Mouse (Mus musculus) heart, adult 2 months (tissue): Measurements from ENCODE around the gene Hoxb4. TPM values are rescaled to one million over a fixed set of nuclear protein-coding genes. Genes with fewer than 3 reads are reported as not detected.

Experiments
- DNase-seq, 2 experiments: peaks; one replicate each; pipeline ENCODE4 v3.0.0; 2021
- H3K27ac ChIP-seq: fragments of 200-600 bp; 2 replicates; pipeline ENCODE4 v1.8.1; 2022
- H3K27me3 ChIP-seq: fragments of 200-500 bp; 2 replicates; pipeline ENCODE4 v1.6.1; 2012; ENCODE audit warnings: mild to moderate bottlenecking, low read length, inconsistent platforms, mixed read lengths; ENCODE audit not compliant: control insufficient read depth, insufficient read depth
- H3K36me3 ChIP-seq: fragments of 200-500 bp; 2 replicates; pipeline ENCODE4 v1.6.1; 2012; ENCODE audit warnings: low read length, inconsistent platforms; ENCODE audit not compliant: control insufficient read depth, insufficient read depth
- H3K4me1 ChIP-seq: fragments of 200-500 bp; 2 replicates; pipeline ENCODE4 v1.6.1; 2011; ENCODE audit warnings: low read length; ENCODE audit not compliant: control insufficient read depth, insufficient read depth
- H3K4me3 ChIP-seq: fragments of 200-600 bp; 2 replicates; pipeline ENCODE4 v1.8.1; 2022
- H3K79me2 ChIP-seq: fragments of 200-500 bp; replicated peaks from 2 replicates; pipeline ENCODE4 v1.6.1; 2012; ENCODE audit warnings: mild to moderate bottlenecking, inconsistent platforms, low read length, moderate library complexity, mixed read lengths; ENCODE audit not compliant: control insufficient read depth, insufficient read depth
- H3K9ac ChIP-seq: fragments of 200-500 bp; 2 replicates; pipeline ENCODE4 v1.6.1; 2012; ENCODE audit warnings: low read depth, mild to moderate bottlenecking, control low read depth, inconsistent platforms, low read length, mixed read lengths
- CTCF ChIP-seq: fragments of 200-600 bp; IDR thresholded peaks from 2 replicates; pipeline ENCODE4 v1.8.1; 2022; ENCODE audit warnings: antibody characterized with exemption, mild to moderate bottlenecking, moderate library complexity
- EP300 ChIP-seq: fragments of 200-500 bp; IDR thresholded peaks from 2 replicates; pipeline ENCODE4 v1.6.1; 2011; ENCODE audit warnings: low read depth, low read length, control low read depth; ENCODE audit not compliant: insufficient read depth
- POLR2A ChIP-seq: fragments of 200-500 bp; IDR thresholded peaks from 2 replicates; pipeline ENCODE4 v1.6.1; 2011; ENCODE audit warnings: mild to moderate bottlenecking, low read depth, low read length, control low read depth; ENCODE audit not compliant: insufficient read depth
- WGBS: fragments of 180-500 bp; shearing (Covaris S2); methylation state at CpG from one replicate; pipeline ENCODE4 v1.1.7; 2018; 5-methylcytosine and 5-hydroxymethylcytosine counted together
- intact Hi-C: fragments of 180-260 bp; cut with DNase I; formaldehyde crosslinking; loops from one replicate; pipeline ENCODE4 v1.15.1; 2025
- polyA plus RNA-seq: library from polyadenylated mRNA; depleted of rRNA; stranded (reverse); fragments of >200 nt; gene quantifications from 2 replicates; pipeline ENCODE4 v1.2.3, GENCODE M21; 2012
- total RNA-seq, 2 experiments: library from RNA; stranded (reverse); gene quantifications; 2 replicates each; pipeline ENCODE4 v1.2.3; 2021

Gene Hoxb4
- total and polyA plus RNA-seq, 3 experiments: 0.63 to 1.1 (median 0.75) TPM

DNA sequence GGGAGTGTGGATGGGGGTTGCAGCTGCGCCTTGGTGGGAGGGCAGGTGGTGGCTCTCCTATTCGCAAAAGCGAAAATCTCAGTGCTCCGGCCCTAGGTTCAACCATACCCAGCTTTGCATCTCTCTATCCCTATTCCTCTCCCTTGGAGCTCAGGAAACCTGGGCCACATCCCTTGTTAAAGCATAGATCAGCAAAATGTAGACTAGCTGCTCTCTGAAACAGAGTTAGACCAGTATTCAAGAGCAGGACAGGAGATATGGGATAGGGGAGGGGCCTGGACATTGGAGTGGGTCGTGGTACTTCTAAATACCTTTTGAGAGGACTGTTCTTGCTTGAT lies 2.8 kb upstream of the Hoxb4 start:
- DNase-seq: no peak
- no peaks in the 10 kb centered on the region for H3K4me1 ChIP-seq
- peak overlapping the region; percentile 39 for H3K4me3 ChIP-seq
- no peak for TF ChIP-seq CTCF
- no peaks in the 10 kb centered on the region for H3K79me2 ChIP-seq
- no peak overlapping the region for H3K9ac ChIP-seq
- H3K27me3 ChIP-seq: peaks cover 15% of the 10 kb centered on the region
- intact Hi-C loops: loop anchor here (2.0 kb wide), 1 partner anchor 37 kb away; no protein-coding TSS in a partner anchor
- peak overlapping the region; percentile 69 for H3K27ac ChIP-seq
- H3K36me3 ChIP-seq: no peaks in the 10 kb centered on the region
- 19% methylated on average over 5 of the region's 5 CpGs for WGBS

DNA sequence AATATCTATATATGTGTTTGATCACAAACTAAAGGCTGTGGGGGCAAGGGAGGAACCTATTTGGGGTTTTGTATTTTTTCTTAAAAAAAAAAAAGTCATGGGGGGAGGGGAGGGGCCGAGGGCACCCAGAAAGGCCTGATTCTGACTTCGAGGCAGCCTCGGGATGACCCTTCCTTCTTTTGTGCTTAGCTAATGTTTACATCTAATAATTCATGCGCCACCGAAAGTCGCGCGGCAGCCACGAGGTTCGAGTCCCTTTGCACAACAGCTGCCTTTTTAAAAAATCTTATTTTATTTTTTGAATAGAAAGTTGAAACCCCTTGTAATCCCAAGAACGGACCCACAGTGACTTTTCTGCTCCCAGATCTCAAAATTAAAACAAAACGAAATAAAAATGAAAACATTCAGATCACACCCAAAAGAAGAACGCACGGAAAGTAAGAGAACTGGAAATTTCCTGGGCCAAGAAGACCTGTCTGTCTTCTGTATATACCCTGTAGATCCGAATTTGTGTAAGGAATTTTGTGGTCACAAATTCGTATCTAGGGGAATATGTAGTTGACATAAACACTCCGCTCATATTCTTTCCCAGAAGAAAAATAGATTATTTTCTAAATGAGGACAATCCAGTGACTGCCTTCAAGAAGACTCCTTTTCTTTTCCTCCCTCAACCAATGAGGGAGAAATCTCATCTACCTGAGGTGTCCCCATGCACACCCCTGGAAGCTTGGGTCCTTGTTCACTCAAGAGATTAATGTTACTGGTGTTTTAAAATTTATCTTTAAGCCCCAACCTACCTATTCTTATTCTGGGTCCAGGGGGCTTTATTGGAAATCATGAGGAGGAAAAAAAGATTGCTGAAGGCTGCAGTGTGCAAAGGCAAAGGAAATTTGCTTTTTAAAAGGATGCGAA lies 1.1 kb upstream of the Hoxb4 start:
- H3K4me1 ChIP-seq: no peaks in the 10 kb centered on the region
- H3K79me2 ChIP-seq: no peaks in the 10 kb centered on the region
- intact Hi-C loops: no loop called here
- TF ChIP-seq CTCF (no peak), POLR2A (no peak), EP300 (no peak)
- 22% methylated on average over 18 of the region's 18 CpGs for WGBS
- DNase-seq: no peak
- H3K27ac ChIP-seq: no peak overlapping the region
- H3K36me3 ChIP-seq: no peaks in the 10 kb centered on the region
- H3K27me3 ChIP-seq: peaks cover 15% of the 10 kb centered on the region
- no peak overlapping the region for H3K9ac ChIP-seq
- H3K4me3 ChIP-seq: no peak overlapping the region

DNA sequence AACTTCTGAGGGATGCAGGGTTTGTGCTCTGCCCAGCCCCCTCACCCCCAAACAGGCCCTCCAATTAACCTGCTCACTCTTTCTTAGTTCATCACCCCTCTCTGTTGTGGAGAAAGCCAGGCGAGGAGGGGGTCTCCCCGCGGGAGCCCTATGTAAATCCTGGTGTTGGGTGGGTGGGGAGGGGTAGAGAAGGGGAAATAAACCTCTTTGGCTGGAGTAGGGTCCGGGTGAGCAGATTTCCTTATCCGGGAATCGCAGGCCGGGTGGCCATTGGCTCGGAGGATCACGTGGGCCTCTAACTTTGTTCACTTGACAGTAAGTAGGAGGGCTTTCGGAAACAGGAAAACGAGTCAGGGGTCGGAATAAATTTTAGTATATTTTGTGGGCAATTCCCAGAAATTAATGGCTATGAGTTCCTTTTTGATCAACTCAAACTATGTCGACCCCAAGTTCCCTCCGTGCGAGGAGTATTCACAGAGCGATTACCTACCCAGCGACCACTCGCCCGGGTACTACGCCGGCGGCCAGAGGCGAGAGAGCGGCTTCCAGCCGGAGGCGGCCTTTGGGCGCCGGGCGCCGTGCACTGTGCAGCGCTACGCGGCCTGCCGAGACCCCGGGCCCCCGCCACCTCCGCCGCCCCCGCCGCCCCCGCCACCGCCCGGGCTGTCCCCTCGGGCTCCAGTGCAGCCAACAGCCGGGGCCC lies 452 bp downstream of the Hoxb4 start:
- DNase-seq: peak; percentile 56 to 73
- 2% methylated on average over 40 of the region's 45 CpGs for WGBS
- intact Hi-C loops: no loop called here

DNA sequence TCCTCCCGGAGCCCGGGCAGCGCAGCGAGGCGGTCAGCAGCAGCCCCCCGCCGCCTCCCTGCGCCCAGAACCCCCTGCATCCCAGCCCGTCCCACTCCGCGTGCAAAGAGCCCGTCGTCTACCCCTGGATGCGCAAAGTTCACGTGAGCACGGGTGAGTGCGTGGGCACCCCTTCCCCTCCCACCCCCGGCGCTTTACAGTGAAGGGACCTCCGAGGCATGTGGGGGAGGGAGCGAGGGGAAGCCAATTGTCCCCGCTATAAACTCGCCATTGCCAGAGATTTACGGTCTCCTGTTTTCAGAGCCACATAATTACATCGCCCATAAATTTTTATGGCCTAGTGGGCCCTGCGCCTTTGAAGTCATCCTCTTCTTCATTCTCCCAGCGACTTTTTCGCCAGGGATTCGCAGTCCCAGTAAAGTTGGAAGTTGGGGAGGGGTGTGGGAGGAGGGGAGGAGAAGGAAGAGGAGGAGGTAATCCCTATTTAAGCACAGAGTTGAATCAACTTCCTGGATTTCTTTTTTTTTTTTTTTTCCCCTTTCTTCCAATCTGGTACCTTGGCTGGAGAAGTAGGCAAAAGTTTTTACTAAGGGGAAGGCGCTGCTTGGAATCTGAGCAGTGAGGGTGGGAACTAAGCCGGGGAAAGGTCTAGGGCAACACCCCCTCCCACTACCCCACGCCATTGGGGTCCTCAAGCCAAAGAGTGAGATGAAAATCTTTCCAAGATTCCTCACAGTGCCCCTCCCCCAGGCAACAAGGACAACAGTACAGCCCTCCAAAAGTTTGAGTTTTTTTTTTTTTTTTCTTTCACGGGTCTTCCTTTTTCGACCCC lies 1.2 kb downstream of the Hoxb4 start:
- intact Hi-C loops: no loop called here
- 0 out of 2 replicates have a peak, but pooled peaks have one; percentile 20 for TF ChIP-seq POLR2A
- TF ChIP-seq CTCF: no peak
- peak in 1 of 2 experiments; percentile 25 for DNase-seq
- H3K4me3 ChIP-seq: peak overlapping the region; percentile 51
- H3K27ac ChIP-seq: peak overlapping the region; percentile 74
- H3K79me2 ChIP-seq: no peaks in the 10 kb centered on the region
- peak overlapping the region; percentile 49 for H3K9ac ChIP-seq
- H3K4me1 ChIP-seq: no peaks in the 10 kb centered on the region
- peaks cover 17% of the 10 kb centered on the region for H3K27me3 ChIP-seq
- 2% methylated on average over 33 of the region's 34 CpGs for WGBS
- no peaks in the 10 kb centered on the region for H3K36me3 ChIP-seq

More for the DNA sequence above, 452 bp downstream of the Hoxb4 start:
- Histone ChIP-seq H3K36me3 (no peaks in the 10 kb centered on the region), H3K4me1 (no peaks in the 10 kb centered on the region), H3K4me3 (peak overlapping the region; percentile 51), H3K27ac (peak overlapping the region; percentile 74), H3K27me3 (peaks cover 15% of the 10 kb centered on the region), H3K79me2 (no peaks in the 10 kb centered on the region), H3K9ac (peak overlapping the region; percentile 49)
- TF ChIP-seq POLR2A (peak; percentile 42; the same call in 1 of the 2 replicates), EP300 (no peak)

DNA sequence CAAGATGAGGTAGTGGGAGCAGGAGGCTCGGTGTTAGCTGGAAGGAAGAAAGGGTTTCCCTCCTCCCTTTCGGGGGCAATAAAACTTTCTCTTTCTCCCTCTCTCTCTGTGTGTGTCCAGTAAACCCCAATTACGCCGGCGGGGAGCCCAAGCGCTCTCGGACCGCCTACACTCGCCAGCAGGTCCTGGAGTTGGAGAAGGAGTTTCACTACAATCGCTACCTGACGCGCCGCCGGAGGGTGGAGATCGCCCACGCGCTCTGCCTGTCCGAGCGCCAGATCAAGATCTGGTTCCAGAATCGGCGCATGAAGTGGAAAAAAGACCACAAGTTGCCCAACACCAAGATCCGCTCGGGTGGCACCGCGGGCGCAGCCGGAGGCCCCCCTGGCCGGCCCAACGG lies 1.8 kb downstream of the Hoxb4 start:
- H3K9ac ChIP-seq: peak overlapping the region; percentile 52
- H3K27ac ChIP-seq: no peak overlapping the region; the same call in 1 of the 2 replicates
- H3K4me3 ChIP-seq: peak overlapping the region; percentile 51
- no peaks in the 10 kb centered on the region for H3K36me3 ChIP-seq
- peaks cover 17% of the 10 kb centered on the region for H3K27me3 ChIP-seq
- peak; percentile 20 to 31 for DNase-seq
- H3K4me1 ChIP-seq: no peaks in the 10 kb centered on the region
- WGBS: 5% methylated on average over 29 of the region's 29 CpGs
- H3K79me2 ChIP-seq: no peaks in the 10 kb centered on the region
- TF ChIP-seq CTCF: no peak
- TF ChIP-seq EP300: no peak
- TF ChIP-seq POLR2A: no peak
- intact Hi-C loops: no loop called here
